Mouse (Mus musculus) hindbrain, embryonic 11.5 days (tissue): ENCODE results near the gene Ttc16. TPM values are rescaled to one million over a fixed set of nuclear protein-coding genes. Genes with fewer than 3 reads are reported as not detected.

ENCODE experiments used
- ATAC-seq: fragments of 200-750 bp; cut with Nextera tagmentation; 2 replicates; pipeline ENCODE4 v1.8.0; 2017; ENCODE audit warnings: mild to moderate bottlenecking, moderate TSS enrichment, moderate library complexity; ENCODE audit not compliant: low FRiP score
- DNase-seq: peaks from one replicate; pipeline ENCODE4 v3.0.0-alpha.2; 2015; ENCODE audit warnings: low spot score
- H3K27ac ChIP-seq: fragments of 300-500 bp; sonication (generic); 2 replicates; pipeline ENCODE4 v1.5.1; 2014; ENCODE audit warnings: mild to moderate bottlenecking, low read depth, low read length
- H3K27me3 ChIP-seq: fragments of 300-500 bp; sonication (generic); 2 replicates; pipeline ENCODE4 v1.6.1; 2014; ENCODE audit warnings: mild to moderate bottlenecking, low read length, moderate library complexity, mixed read lengths; ENCODE audit not compliant: control insufficient read depth, insufficient read depth
- H3K36me3 ChIP-seq: fragments of 300-500 bp; sonication (generic); 2 replicates; pipeline ENCODE4 v1.6.1; 2014; ENCODE audit warnings: mild to moderate bottlenecking, low read length, moderate library complexity, mixed read lengths; ENCODE audit not compliant: control insufficient read depth, insufficient read depth
- H3K4me1 ChIP-seq: fragments of 300-500 bp; sonication (generic); replicated peaks from 2 replicates; pipeline ENCODE4 v1.6.1; 2014; ENCODE audit warnings: low read length, mixed read lengths; ENCODE audit not compliant: control insufficient read depth, insufficient read depth
- H3K4me2 ChIP-seq: fragments of 300-500 bp; sonication (generic); replicated peaks from 2 replicates; pipeline ENCODE4 v1.6.1; 2014; ENCODE audit warnings: mild to moderate bottlenecking, low read depth, low read length
- H3K4me3 ChIP-seq: fragments of 300-500 bp; sonication (generic); 2 replicates; pipeline ENCODE4 v1.5.1; 2014; ENCODE audit warnings: low read depth, low read length
- H3K9ac ChIP-seq: fragments of 300-500 bp; sonication (generic); 2 replicates; pipeline ENCODE4 v1.6.1; 2014; ENCODE audit warnings: low read depth, low read length
- H3K9me3 ChIP-seq: fragments of 300-500 bp; sonication (generic); 2 replicates; pipeline ENCODE4 v1.6.1; 2016; ENCODE audit warnings: low read length; ENCODE audit not compliant: control insufficient read depth
- WGBS: fragments of 180-500 bp; shearing (Covaris S2); extraction: QIAGEN DNeasy Blood & Tissue Kit; methylation state at CpG from one replicate; pipeline ENCODE4 v1.1.7; 2014; 5-methylcytosine and 5-hydroxymethylcytosine counted together
- microRNA counts: library from miRNA; unstranded; fragments of <30 nt; microRNA quantifications from one replicate; lab custom pipeline; 2015
- polyA plus RNA-seq: library from polyadenylated mRNA; unstranded; fragments of >200 nt; fragmentation: Nextera tagmentation; extraction: Ambion mirVana; gene quantifications from 2 replicates; pipeline ENCODE4 v1.2.1, GENCODE M21; 2014

Ttc16 gene
- polyA plus RNA-seq, 1 experiment from 2014 or later = 0.34 TPM

DNA sequence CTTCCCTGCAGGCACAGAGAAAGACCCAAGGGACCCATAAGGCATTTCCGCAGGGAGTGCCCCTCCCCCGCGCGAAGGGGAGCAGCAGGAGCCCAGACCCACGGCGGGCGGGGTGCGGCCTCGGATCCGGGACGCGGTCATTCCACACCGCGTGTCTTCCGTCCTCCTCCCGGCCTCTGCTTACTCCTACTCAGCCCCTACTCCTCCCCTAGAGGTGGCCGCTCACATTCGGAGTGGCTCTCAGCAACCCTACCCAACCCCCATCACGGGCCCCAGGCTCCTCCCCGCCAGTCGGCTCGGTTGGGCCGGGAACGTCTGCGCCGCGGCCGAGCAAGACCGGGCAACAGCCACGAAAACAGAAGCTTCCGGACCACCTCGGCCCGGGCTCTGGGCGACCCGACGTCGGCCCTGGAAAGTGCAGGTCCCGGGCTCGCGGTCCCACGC, 63.3 kb downstream of the Ttc16 start:
- Histone ChIP-seq H3K4me1 (peaks cover 5% of the 10 kb centered on the region; the same call in 1 of the 2 replicates), H3K9ac (peak overlapping the region; percentile 91), H3K36me3 (peaks cover 7% of the 10 kb centered on the region), H3K27me3 (no peaks in the 10 kb centered on the region), H3K9me3 (no peaks in the 10 kb centered on the region), H3K4me3 (peak overlapping the region; percentile 93), H3K4me2 (peak overlapping the region; percentile 90), H3K27ac (peak overlapping the region; percentile 99)
- peak; percentile 60 for DNase-seq
- WGBS = under 1% methylated on average over 41 of the region's 41 CpGs
- ATAC-seq = peak; percentile 58

DNA sequence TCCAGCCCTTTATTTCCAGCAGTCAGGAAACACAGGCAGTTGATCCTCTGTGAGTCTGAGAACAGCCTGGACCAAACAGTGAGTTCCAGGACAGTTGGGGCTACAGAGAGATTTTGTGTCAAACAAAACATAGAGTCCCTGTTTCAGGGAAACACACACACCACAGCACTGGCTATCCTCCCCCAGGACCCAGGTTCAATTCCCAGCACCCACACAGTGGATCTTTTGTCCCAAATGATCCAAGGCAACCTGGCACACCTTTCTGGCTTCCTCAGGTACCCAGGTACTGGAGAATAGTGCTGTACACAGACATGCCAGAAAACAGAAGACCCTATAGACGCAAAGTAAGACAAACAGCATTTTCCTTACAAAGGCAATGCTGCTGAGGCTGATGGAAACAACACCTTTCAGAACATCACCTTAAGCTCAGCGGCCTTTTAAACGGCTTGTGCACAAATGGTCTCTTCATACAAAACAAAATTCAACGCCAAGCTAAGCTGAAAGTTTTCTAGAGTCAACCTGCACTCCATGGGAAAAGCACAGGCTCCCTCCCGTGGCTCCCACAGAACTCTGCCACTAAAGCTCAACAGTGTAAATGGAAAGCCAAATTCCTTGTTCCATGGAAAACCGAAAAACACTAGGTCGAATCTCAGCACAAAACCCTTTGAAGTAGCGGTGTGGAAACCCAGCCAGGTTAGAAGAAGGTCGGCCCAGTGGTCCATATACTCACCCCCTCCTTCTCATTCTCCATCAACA, 64.0 kb downstream of the Ttc16 start:
- Histone ChIP-seq H3K4me2 (peak overlapping the region; percentile 90), H3K4me1 (peaks cover 5% of the 10 kb centered on the region; the same call in 1 of the 2 replicates), H3K9me3 (no peaks in the 10 kb centered on the region), H3K27me3 (no peaks in the 10 kb centered on the region), H3K4me3 (peak overlapping the region; percentile 93), H3K27ac (peak overlapping the region; percentile 99; the same call in 1 of the 2 replicates), H3K9ac (peak overlapping the region; percentile 91), H3K36me3 (peaks cover 7% of the 10 kb centered on the region)
- ATAC-seq (no peak; the same call in 1 of the 2 replicates), DNase-seq (no peak)
- WGBS = 30% methylated on average over 9 of the region's 9 CpGs

DNA sequence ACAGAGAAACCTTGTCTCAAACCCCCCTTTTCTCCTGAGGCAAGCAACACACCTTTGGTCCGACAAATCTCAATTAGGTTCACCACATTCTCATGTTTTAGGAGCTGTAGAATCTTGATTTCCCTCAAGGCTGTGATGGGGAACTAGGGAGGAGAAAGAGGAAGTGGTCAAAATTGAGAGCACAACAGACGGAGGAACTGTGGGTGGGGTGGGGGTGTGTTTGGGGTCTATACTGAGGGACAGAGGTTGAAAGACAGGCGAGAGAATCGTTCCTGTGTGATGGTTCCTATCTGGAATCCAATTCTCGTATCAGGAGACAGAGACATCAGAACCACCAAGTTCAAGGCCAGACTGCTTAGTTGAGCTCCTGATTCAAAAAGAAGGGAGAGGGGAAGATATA, 65.0 kb downstream of the Ttc16 start:
- Histone ChIP-seq H3K4me2 (no peak overlapping the region), H3K4me3 (no peak overlapping the region), H3K9me3 (no peaks in the 10 kb centered on the region), H3K27ac (no peak overlapping the region), H3K4me1 (peaks cover 5% of the 10 kb centered on the region; the same call in 1 of the 2 replicates), H3K36me3 (peaks cover 7% of the 10 kb centered on the region), H3K27me3 (no peaks in the 10 kb centered on the region), H3K9ac (no peak overlapping the region)
- WGBS = 88% methylated on average over 5 of the region's 5 CpGs
- DNase-seq (no peak), ATAC-seq (no peak)

DNA sequence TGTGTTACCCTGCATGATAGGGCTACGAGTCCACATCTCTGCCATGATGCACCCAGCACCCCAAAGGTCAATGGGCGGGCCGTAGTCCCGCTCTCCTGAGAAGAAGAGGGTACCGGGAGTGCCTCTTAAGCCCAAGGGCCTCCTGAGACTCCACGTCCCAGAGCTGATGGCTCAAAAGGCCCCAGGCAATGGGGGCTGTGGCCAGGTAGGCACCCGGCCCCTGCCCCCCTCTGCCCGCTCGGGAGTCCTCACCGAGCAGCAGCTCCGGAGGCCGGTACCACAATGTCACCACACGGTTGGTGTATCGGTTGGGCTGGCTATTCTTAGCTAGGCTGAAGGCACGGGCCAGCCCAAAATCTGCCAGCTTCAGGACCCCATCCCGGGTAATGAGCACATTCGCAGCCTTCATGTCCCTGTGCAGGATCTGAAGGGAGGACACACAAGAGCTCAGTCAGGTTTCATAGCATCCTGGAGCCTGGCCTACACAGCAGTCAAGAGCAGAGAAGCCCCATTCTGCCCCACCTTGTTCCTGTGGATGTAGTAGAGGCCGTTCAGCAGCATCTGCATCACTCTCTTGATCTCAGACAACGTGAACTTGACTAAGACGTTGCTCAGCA, 65.8 kb downstream of the Ttc16 start:
- no peak overlapping the region for H3K4me2 ChIP-seq
- WGBS = 91% methylated on average over 20 of the region's 20 CpGs
- DNase-seq (no peak), ATAC-seq (no peak)
- H3K4me1 ChIP-seq = peaks cover 5% of the 10 kb centered on the region; the same call in 1 of the 2 replicates
- no peak overlapping the region for H3K4me3 ChIP-seq
- no peak overlapping the region for H3K9ac ChIP-seq
- no peak overlapping the region for H3K27ac ChIP-seq
- no peaks in the 10 kb centered on the region for H3K9me3 ChIP-seq
- H3K36me3 ChIP-seq = peaks cover 7% of the 10 kb centered on the region
- H3K27me3 ChIP-seq = no peaks in the 10 kb centered on the region

DNA sequence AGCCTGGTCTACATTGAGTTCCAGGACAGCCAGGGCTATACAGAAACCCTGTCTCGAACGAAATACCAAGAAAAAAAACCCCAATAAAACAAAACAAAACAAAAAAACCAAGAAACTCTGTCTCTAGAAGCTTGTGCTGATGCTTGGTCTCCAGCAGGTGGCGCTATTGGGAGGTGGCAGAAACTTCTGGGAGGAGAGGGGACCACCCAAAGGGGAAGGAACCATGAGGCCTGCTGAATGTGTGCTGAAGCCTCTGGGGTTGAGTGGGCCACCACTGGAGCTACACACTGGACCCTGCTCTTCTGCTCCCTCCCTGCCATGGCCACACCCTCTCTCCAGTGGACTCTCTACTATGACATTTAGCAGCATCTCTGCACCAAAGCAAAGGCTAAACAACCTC, 66.8 kb downstream of the Ttc16 start:
- no peaks in the 10 kb centered on the region for H3K9me3 ChIP-seq
- H3K9ac ChIP-seq = no peak overlapping the region
- H3K4me3 ChIP-seq = no peak overlapping the region
- no peak overlapping the region for H3K27ac ChIP-seq
- H3K4me1 ChIP-seq = peaks cover 5% of the 10 kb centered on the region; the same call in 1 of the 2 replicates
- H3K4me2 ChIP-seq = no peak overlapping the region
- no peaks in the 10 kb centered on the region for H3K27me3 ChIP-seq
- H3K36me3 ChIP-seq = peaks cover 7% of the 10 kb centered on the region
- DNase-seq (peak; percentile 86), ATAC-seq (no peak)
- WGBS = 49% methylated on average over 3 of the region's 3 CpGs

MicroRNAs encoded within 50 kb of the gene (microRNA counts, 519-probe panel; counts per million panel counts)
- microRNA mmu-miR-2861 (lab: Ali Mortazavi, UCI) = not detected

Other genes with a start within 250 kb of the Ttc16 start
- gene Fam102a, start 240.3 kb downstream of the Ttc16 start, polyA plus RNA-seq = 9.0 and 9.2 TPM in 2 replicates
- 115 and 125 TPM in 2 replicates for gene Dpm2, start 204.8 kb downstream of the Ttc16 start, polyA plus RNA-seq
- gene Pip5kl1, start 200.8 kb downstream of the Ttc16 start, polyA plus RNA-seq = 2.1 and 2.6 TPM in 2 replicates
- gene 9430097D07Rik, start 199.9 kb downstream of the Ttc16 start, polyA plus RNA-seq = 0.37 and 0.42 TPM in 2 replicates
- gene St6galnac4, start 188.5 kb downstream of the Ttc16 start, polyA plus RNA-seq = 12.9 and 13.4 TPM in 2 replicates
- 3.2 and 5.0 TPM in 2 replicates for gene St6galnac6, start 175.9 kb downstream of the Ttc16 start, polyA plus RNA-seq
- 23.4 and 23.9 TPM in 2 replicates for gene Ak1, start 153.9 kb downstream of the Ttc16 start, polyA plus RNA-seq
- gene Eng, start 129.0 kb downstream of the Ttc16 start, polyA plus RNA-seq = 18.1 and 23.1 TPM in 2 replicates
- 11.2 and 13.6 TPM in 2 replicates for gene Fpgs, start 71.5 kb downstream of the Ttc16 start, polyA plus RNA-seq
- 77.3 and 79.9 TPM in 2 replicates for gene Cdk9, start 62.6 kb downstream of the Ttc16 start, polyA plus RNA-seq
- 25.9 and 27.6 TPM in 2 replicates for gene Sh2d3c, start 54.6 kb downstream of the Ttc16 start, polyA plus RNA-seq
- 2.3 and 3.0 TPM in 2 replicates for gene 6330409D20Rik, start 34.6 kb downstream of the Ttc16 start, polyA plus RNA-seq
- gene Tor2a, start 18.4 kb downstream of the Ttc16 start, polyA plus RNA-seq = 53.1 and 53.5 TPM in 2 replicates
- gene Ptrh1, start 153 bp upstream of the Ttc16 start, polyA plus RNA-seq = 4.2 and 4.3 TPM in 2 replicates
- gene Cfap157, start 8.8 kb upstream of the Ttc16 start, polyA plus RNA-seq = 0.80 and 0.98 TPM in 2 replicates
- gene Stxbp1, start 71.6 kb upstream of the Ttc16 start, polyA plus RNA-seq = 62.8 and 64.7 TPM in 2 replicates
- 11.6 and 13.1 TPM in 2 replicates for gene Fam129b, start 100.5 kb upstream of the Ttc16 start, polyA plus RNA-seq
- gene Rpl12, start 185.9 kb upstream of the Ttc16 start, polyA plus RNA-seq = 129 and 134 TPM in 2 replicates
- gene Lrsam1, start 186.0 kb upstream of the Ttc16 start, polyA plus RNA-seq = 8.0 and 8.7 TPM in 2 replicates
- gene Slc2a8, start 206.4 kb upstream of the Ttc16 start, polyA plus RNA-seq = 9.3 and 10.5 TPM in 2 replicates